Mouse (Mus musculus): ENCODE results near the gene Gm732. TPM values are rescaled to one million over a fixed set of nuclear protein-coding genes. Genes with fewer than 3 reads are reported as not detected.

Gene Gm732
- total RNA-seq (2018; cell fraction: chromatin; rRNA removed): not detected
- total RNA-seq (2018; cell fraction: cytosol; rRNA removed): not detected
- not detected for total RNA-seq (2018; cell fraction: nucleus; rRNA removed)
- polyA plus RNA-seq (2018): not detected in 3 replicates

- Histone ChIP-seq H3K27ac (no peak within 1 kb of the TSS), H3K36me3 (ENCODE audit: inconsistent target) (no peaks in the 10 kb centered on the region), H3K79me2 (ENCODE audit: inconsistent target) (no peaks in the 10 kb centered on the region), H3K4me3 (ENCODE audit: inconsistent target) (no peak within 1 kb of the TSS)
- WGBS (ENCODE audit: missing documents): 64% methylated on average over 1 of the region's 1 CpGs
Observed at GRCm38 (mm10) chrX:107948365-107948764, at the start of gene Gm732. Gene Gm732 (minus strand): TSS chrX:107948465.

Other genes starting within 250 kb of the Gm732 start
- not detected in 3 replicates for gene Tent5d, start 155.9 kb downstream of the Gm732 start, polyA plus RNA-seq (2018)
- 7.2 to 10.8 TPM (median 8.0 TPM) in 3 replicates for gene 2610002M06Rik, start 132.1 kb downstream of the Gm732 start, polyA plus RNA-seq (2018)

Measured in macrophage (primary cell).